Mouse (Mus musculus): ENCODE measurements at regions not wholly inside any gene's neighbourhood (a gene's known extent, or its start where the extent isn't known, plus 50 kb on each side); places are given as distances from the start of the nearest gene placed in this dataset.

- Histone ChIP-seq H3K9ac (ENCODE audit: low read depth, poor library complexity, severe bottlenecking) (no peak overlapping the region), H3K4me3 (ENCODE audit: low read depth, low read length) (no peak overlapping the region), H3K27me3 (ENCODE audit: control insufficient read depth, insufficient read depth, low read length, poor library complexity, severe bottlenecking) (no peaks in the 10 kb centered on the region), H3K4me1 (ENCODE audit: control insufficient read depth, insufficient read depth, low read length) (no peaks in the 10 kb centered on the region), H3K27ac (ENCODE audit: insufficient read depth, low read length) (no peak overlapping the region), H3K9me3 (replicated peaks; ENCODE audit: control insufficient read depth, insufficient read depth, low read length, poor library complexity, severe bottlenecking) (0 out of 2 replicates have a peak, but pooled peaks cover 4% of the 10 kb centered on the region), H3K36me3 (ENCODE audit: control insufficient read depth, insufficient read depth, low read length, poor library complexity, severe bottlenecking) (no peaks in the 10 kb centered on the region)
- TF ChIP-seq CTCF (IDR thresholded peaks at IDR 0.05; ENCODE audit: low read depth, low read length) (no peak), EP300 (IDR thresholded peaks at IDR 0.05; ENCODE audit: insufficient read depth, low read depth, low read length) (no peak), POLR2A (IDR thresholded peaks at IDR 0.05; ENCODE audit: insufficient read depth, low read length) (no peak)
Observed at GRCm38 (mm10) chr5:7833812-7834211, 126.4 kb upstream of the Steap4 start.

GRCm38 (mm10) chr5:7863047-7863446 is 97.2 kb upstream of the Steap4 start:
- H3K4me3 ChIP-seq (ENCODE audit: low read depth, low read length) = no peak overlapping the region
- no peaks in the 10 kb centered on the region for H3K4me1 ChIP-seq (ENCODE audit: control insufficient read depth, insufficient read depth, low read length)
- H3K27ac ChIP-seq (ENCODE audit: insufficient read depth, low read length) = no peak overlapping the region
- no peaks in the 10 kb centered on the region for H3K27me3 ChIP-seq (ENCODE audit: control insufficient read depth, insufficient read depth, low read length, poor library complexity, severe bottlenecking)
- no peak overlapping the region for H3K9ac ChIP-seq (ENCODE audit: low read depth, poor library complexity, severe bottlenecking)
- H3K9me3 ChIP-seq (replicated peaks; ENCODE audit: control insufficient read depth, insufficient read depth, low read length, poor library complexity, severe bottlenecking) = no peaks in the 10 kb centered on the region
- TF ChIP-seq CTCF (IDR thresholded peaks at IDR 0.05; ENCODE audit: low read depth, low read length) (no peak), EP300 (IDR thresholded peaks at IDR 0.05; ENCODE audit: insufficient read depth, low read depth, low read length) (no peak), POLR2A (IDR thresholded peaks at IDR 0.05; ENCODE audit: insufficient read depth, low read length) (no peak)
- H3K36me3 ChIP-seq (ENCODE audit: control insufficient read depth, insufficient read depth, low read length, poor library complexity, severe bottlenecking) = no peaks in the 10 kb centered on the region

- Histone ChIP-seq H3K27me3 (ENCODE audit: control insufficient read depth, insufficient read depth, low read length, poor library complexity, severe bottlenecking) (no peaks in the 10 kb centered on the region), H3K9me3 (replicated peaks; ENCODE audit: control insufficient read depth, insufficient read depth, low read length, poor library complexity, severe bottlenecking) (no peaks in the 10 kb centered on the region), H3K9ac (ENCODE audit: low read depth, poor library complexity, severe bottlenecking) (no peak overlapping the region), H3K27ac (ENCODE audit: insufficient read depth, low read length) (no peak overlapping the region), H3K4me3 (ENCODE audit: low read depth, low read length) (no peak overlapping the region), H3K4me1 (ENCODE audit: control insufficient read depth, insufficient read depth, low read length) (no peaks in the 10 kb centered on the region), H3K36me3 (ENCODE audit: control insufficient read depth, insufficient read depth, low read length, poor library complexity, severe bottlenecking) (no peaks in the 10 kb centered on the region)
- no peak for TF ChIP-seq CTCF (IDR thresholded peaks at IDR 0.05; ENCODE audit: low read depth, low read length)
- TF ChIP-seq EP300 (IDR thresholded peaks at IDR 0.05; ENCODE audit: insufficient read depth, low read depth, low read length) = no peak
Observed at GRCm38 (mm10) chr5:7866041-7866641, 94.1 kb upstream of the Steap4 start.

GRCm38 (mm10) chr5:7899537-7899936 is 60.7 kb upstream of the Steap4 start:
- no peak overlapping the region for H3K4me3 ChIP-seq (ENCODE audit: low read depth, low read length)
- no peaks in the 10 kb centered on the region for H3K36me3 ChIP-seq (ENCODE audit: control insufficient read depth, insufficient read depth, low read length, poor library complexity, severe bottlenecking)
- H3K27ac ChIP-seq (ENCODE audit: insufficient read depth, low read length) = no peak overlapping the region
- H3K9me3 ChIP-seq (replicated peaks; ENCODE audit: control insufficient read depth, insufficient read depth, low read length, poor library complexity, severe bottlenecking) = no peaks in the 10 kb centered on the region
- H3K4me1 ChIP-seq (ENCODE audit: control insufficient read depth, insufficient read depth, low read length) = no peaks in the 10 kb centered on the region
- no peaks in the 10 kb centered on the region for H3K27me3 ChIP-seq (ENCODE audit: control insufficient read depth, insufficient read depth, low read length, poor library complexity, severe bottlenecking)
- no peak overlapping the region for H3K9ac ChIP-seq (ENCODE audit: low read depth, poor library complexity, severe bottlenecking)
- TF ChIP-seq EP300 (IDR thresholded peaks at IDR 0.05; ENCODE audit: insufficient read depth, low read depth, low read length) (no peak), CTCF (IDR thresholded peaks at IDR 0.05; ENCODE audit: low read depth, low read length) (peak; percentile 46), POLR2A (IDR thresholded peaks at IDR 0.05; ENCODE audit: insufficient read depth, low read length) (no peak)
